Mouse (Mus musculus) bone marrow, adult 2 months (tissue): ENCODE data around the gene Dis3. TPM values are rescaled to one million over a fixed set of nuclear protein-coding genes. Genes with fewer than 3 reads are reported as not detected.

ENCODE experiments used
- H3K27ac ChIP-seq: fragments of 200-500 bp; 2 replicates; pipeline ENCODE4 v1.5.1; 2012; ENCODE audit warnings: low read depth, mild to moderate bottlenecking, control low read depth, inconsistent platforms, low read length; ENCODE audit not compliant: control insufficient read depth, poor library complexity, insufficient read depth
- H3K4me1 ChIP-seq: fragments of 200-500 bp; 2 replicates; pipeline ENCODE4 v1.6.1; 2011; ENCODE audit warnings: low read length; ENCODE audit not compliant: control insufficient read depth, insufficient read depth
- H3K4me3 ChIP-seq: fragments of 200-500 bp; replicated peaks from 2 replicates; pipeline ENCODE3; 2011; ENCODE audit warnings: mild to moderate bottlenecking, low read depth, low read length, control low read depth; ENCODE audit not compliant: control insufficient read depth
- CTCF ChIP-seq: fragments of 200-500 bp; IDR thresholded peaks from 2 replicates; pipeline ENCODE4 v1.5.1; 2011; ENCODE audit warnings: low read length, control low read depth; ENCODE audit not compliant: control insufficient read depth, insufficient read depth
- POLR2A ChIP-seq: fragments of 200-500 bp; IDR thresholded peaks from 2 replicates; pipeline ENCODE4 v1.6.1; 2011; ENCODE audit warnings: low read depth, mild to moderate bottlenecking, control low read depth, low read length, borderline replicate concordance; ENCODE audit not compliant: control insufficient read depth
- WGBS: fragments of 180-500 bp; shearing (Covaris S2); methylation state at CpG from one replicate; pipeline ENCODE4 v1.1.7; 2018; 5-methylcytosine and 5-hydroxymethylcytosine counted together
- polyA plus RNA-seq: library from polyadenylated mRNA; stranded (reverse); fragments of >200 nt; gene quantifications from 2 replicates; pipeline ENCODE4 v1.2.4, GENCODE M21; 2011; ENCODE audit warnings: low replicate concordance; ENCODE audit not compliant: missing spikeins, insufficient read depth, insufficient read length

The Dis3 gene
- polyA plus RNA-seq, 1 experiment = 21.4 TPM

- no peak overlapping the region for H3K27ac ChIP-seq
- H3K4me3 ChIP-seq = no peak overlapping the region
- no peaks in the 10 kb centered on the region; the same call in 1 of the 2 replicates for H3K4me1 ChIP-seq
- 62% methylated on average over 6 of the region's 6 CpGs for WGBS
- no peak for TF ChIP-seq POLR2A
- TF ChIP-seq CTCF = no peak
Measured at GRCm38 (mm10) chr14:99104542-99105123, 5.1 kb upstream of the Dis3 start.

DNA sequence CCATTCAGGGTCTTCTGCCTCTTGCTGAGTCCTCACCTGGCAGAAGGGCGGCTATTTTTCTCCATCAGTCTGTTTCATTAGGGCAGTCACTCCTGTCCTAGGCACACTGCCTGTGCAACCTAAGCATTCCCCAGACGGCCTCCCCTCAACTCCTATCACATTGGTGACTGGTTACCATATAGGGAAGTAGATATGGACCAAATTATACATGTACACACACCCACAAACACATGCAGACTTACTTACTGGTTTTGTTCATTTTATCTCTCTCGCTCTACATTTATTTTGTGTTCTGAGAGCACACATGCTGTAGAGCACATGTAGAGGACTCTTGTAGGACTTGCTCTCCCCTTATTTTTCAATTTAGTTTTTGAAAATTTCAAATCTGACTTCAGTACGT, 3.5 kb upstream of the Dis3 start:
- no peaks in the 10 kb centered on the region; the same call in 1 of the 2 replicates for H3K4me1 ChIP-seq
- 77% methylated on average over 4 of the region's 4 CpGs for WGBS
- no peak for TF ChIP-seq CTCF
- TF ChIP-seq POLR2A = no peak
- no peak overlapping the region for H3K27ac ChIP-seq
- no peak overlapping the region for H3K4me3 ChIP-seq

DNA sequence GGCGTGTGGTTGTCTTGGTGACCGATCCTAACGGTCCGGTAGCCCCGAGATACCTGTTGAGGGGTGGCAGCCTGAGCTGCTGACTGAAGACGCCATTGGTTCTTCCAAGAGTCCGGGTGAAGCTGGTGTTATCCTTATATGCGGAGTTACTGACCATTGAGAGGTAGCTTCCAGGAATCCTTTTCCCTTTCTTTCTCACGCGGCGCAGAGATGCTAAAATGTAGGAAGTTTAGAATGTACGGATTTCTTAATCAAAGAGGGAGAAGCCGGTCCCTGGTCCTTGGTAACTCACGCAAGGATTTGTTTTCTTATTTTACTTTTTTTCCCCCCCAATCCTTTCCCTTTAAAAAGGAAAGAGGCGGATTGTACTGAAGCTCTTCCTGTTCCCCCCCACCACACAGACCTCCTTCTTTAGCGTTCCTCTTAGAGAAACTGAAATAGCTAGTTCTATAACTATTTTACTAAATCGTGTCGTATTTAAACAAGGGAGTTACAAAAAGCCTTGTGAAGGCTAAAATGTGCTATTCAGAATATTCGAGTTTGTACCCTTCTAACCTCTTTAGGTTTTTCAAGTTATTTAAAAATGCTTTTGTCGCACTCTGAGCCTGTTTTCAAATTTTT, 507 bp upstream of the Dis3 start:
- Histone ChIP-seq H3K27ac (no peak overlapping the region), H3K4me3 (peak overlapping the region; percentile 74), H3K4me1 (no peaks in the 10 kb centered on the region; the same call in 1 of the 2 replicates)
- TF ChIP-seq CTCF (no peak), POLR2A (no peak)
- WGBS = 3% methylated on average over 20 of the region's 20 CpGs

GRCm38 (mm10) chr14:99088947-99089346, 10.6 kb downstream of the Dis3 start:
- Histone ChIP-seq H3K4me3 (no peak overlapping the region), H3K4me1 (no peaks in the 10 kb centered on the region), H3K27ac (no peak overlapping the region)
- TF ChIP-seq POLR2A (no peak), CTCF (no peak)
- WGBS = 94% methylated on average over 7 of the region's 7 CpGs

GRCm38 (mm10) chr14:99071146-99071545, 28.4 kb downstream of the Dis3 start:
- Histone ChIP-seq H3K27ac (no peak overlapping the region), H3K4me3 (no peak overlapping the region), H3K4me1 (no peaks in the 10 kb centered on the region)
- no peak for TF ChIP-seq POLR2A
- TF ChIP-seq CTCF = no peak
- 83% methylated on average over 4 of the region's 4 CpGs for WGBS

DNA sequence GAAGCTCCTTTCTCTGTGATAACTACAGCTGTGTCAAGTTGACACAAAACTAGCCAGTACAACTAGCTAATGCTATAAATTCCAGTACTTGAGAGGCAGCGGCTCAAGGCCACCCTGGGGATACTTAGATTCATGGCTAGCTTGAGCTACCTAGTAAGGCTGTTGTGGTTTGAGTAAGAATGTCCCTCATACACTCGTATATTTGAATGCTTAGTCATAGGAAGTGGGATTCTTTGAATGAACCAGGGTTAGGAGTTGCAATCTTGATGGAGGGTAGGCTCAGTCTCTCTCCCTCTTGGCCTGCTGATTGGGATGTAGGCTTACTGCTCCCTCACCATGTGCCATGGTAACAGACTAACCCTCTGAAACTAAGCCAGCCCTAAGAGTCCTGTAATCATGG, 36.5 kb downstream of the Dis3 start:
- 63% methylated on average over 2 of the region's 2 CpGs for WGBS
- TF ChIP-seq CTCF (no peak), POLR2A (no peak)
- Histone ChIP-seq H3K27ac (no peak overlapping the region), H3K4me1 (no peaks in the 10 kb centered on the region), H3K4me3 (no peak overlapping the region)

DNA sequence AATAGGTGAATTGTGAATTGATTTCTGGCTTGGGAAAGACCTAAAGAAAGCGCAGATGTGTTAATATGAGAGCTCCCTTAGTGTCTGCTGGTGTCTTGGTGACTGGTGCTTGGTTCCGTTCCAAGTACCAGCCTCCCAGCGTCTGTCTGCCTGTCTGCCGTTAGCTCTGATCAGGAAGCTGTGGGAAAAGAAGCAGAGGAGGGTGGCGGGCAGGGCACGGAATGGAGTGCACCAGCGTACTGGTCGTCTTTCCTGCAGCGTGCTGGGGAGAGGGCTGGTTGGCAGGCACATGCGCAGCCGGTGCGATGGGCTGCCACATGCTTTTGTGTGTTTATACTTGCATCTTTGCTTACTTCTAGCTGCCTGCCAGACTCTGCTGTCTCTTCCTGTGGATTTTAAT, 39.0 kb downstream of the Dis3 start:
- H3K4me1 ChIP-seq = no peaks in the 10 kb centered on the region; the same call in 1 of the 2 replicates
- no peak for TF ChIP-seq CTCF
- no peak for TF ChIP-seq POLR2A
- H3K4me3 ChIP-seq = no peak overlapping the region
- 80% methylated on average over 12 of the region's 12 CpGs for WGBS
- H3K27ac ChIP-seq = no peak overlapping the region

DNA sequence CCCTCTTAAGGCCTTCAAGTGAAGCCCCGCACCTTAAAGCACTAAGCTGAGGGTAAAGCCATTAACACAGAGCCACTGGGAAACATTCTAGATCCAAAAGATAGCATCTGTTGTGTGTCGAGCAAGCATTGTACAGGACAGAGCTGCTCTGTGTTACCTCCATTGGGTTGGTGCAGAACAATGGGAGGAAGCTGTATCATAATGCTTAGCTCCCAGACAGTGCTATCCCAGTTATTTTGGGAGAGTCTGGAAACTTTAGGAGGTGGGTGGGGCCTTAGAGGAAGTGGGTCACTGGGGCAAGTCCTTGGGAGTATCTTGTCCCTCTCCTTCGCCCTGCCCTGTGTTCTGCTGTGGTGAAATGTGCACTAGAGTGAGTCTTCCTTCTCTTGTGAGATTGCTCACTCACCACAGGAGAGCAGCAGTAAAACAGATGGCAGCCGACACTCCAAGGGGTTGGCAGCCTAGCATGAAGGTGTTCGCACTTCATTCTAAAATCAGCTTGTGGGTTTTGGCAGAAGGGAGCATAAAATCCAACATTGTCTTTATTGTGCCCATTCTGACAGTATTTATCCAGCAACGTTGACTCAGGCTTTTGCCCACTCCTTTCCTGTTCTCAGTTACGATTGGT, 40.5 kb downstream of the Dis3 start:
- no peaks in the 10 kb centered on the region; the same call in 1 of the 2 replicates for H3K4me1 ChIP-seq
- 85% methylated on average over 7 of the region's 7 CpGs for whole genome bisulfite sequencing

More for the DNA sequence above, 40.5 kb downstream of the Dis3 start:
- no peak overlapping the region for H3K27ac ChIP-seq
- H3K4me3 ChIP-seq = no peak overlapping the region
- TF ChIP-seq POLR2A (no peak), CTCF (no peak)
